8 mouse cellular contexts compared by ENCODE assay signal in genomic region chr1:93115471-93115870, GRCm38 (mm10). TPM values are rescaled to one million over a fixed set of nuclear protein-coding genes. Genes with fewer than 3 reads are reported as not detected.
DNase-seq lines count a peak whose midpoint lies in the region; ATAC-seq and TF ChIP-seq lines count a peak whose summit lies in the region.
"Had no signal": no experiment of that assay in that cellular context is flagged by ENCODE, and none has a peak within 500 bp of the region (broad histone marks: within the 10 kb centered on the region; RNA-seq: fewer than 3 reads in every experiment).

No protein-coding gene starts in this region.

- no peaks in the 10 kb centered on the region for H3K27me3 ChIP-seq in lung, embryonic 14.5 days (ENCODE audit: insufficient read depth, low read length)
- H3K27me3 ChIP-seq in forebrain, embryonic 12.5 days = no peaks in the 10 kb centered on the region
- 0 out of 2 replicates have a peak, but pooled peaks cover 4% of the 10 kb centered on the region for H3K27me3 ChIP-seq in limb, embryonic 13.5 days
- 0 out of 2 replicates have a peak, but pooled peaks cover 3% of the 10 kb centered on the region for H3K27me3 ChIP-seq in small intestine, adult 2 months (ENCODE audit: control insufficient read depth, insufficient read depth, low read length)

- H3K4me2 ChIP-seq in lung, embryonic 14.5 days = peak overlapping the region; percentile 57
- H3K4me2 ChIP-seq in forebrain, embryonic 12.5 days = peak overlapping the region; percentile 72
- peak overlapping the region; percentile 66 for H3K4me2 ChIP-seq in limb, embryonic 13.5 days (replicated peaks)

- no peak overlapping the region for H3K9ac ChIP-seq in lung, embryonic 14.5 days
- peak overlapping the region; percentile 55 for H3K9ac ChIP-seq in forebrain, embryonic 12.5 days
- H3K9ac ChIP-seq in limb, embryonic 13.5 days = peak overlapping the region; percentile 59

- TF ChIP-seq POLR2A in small intestine, adult 2 months (IDR thresholded peaks at IDR 0.05; ENCODE audit: low read depth, low read length) = no peak

- H3K4me3 ChIP-seq in lung, embryonic 14.5 days (ENCODE audit: low read depth, low read length) = peak overlapping the region; percentile 25
- H3K4me3 ChIP-seq in forebrain, embryonic 12.5 days (replicated peaks) = peak overlapping the region; percentile 45
- peak overlapping the region; percentile 38 for H3K4me3 ChIP-seq in limb, embryonic 13.5 days
- peak overlapping the region; percentile 31 for H3K4me3 ChIP-seq in small intestine, adult 2 months (ENCODE audit: low read depth, low read length)

- DNase-seq in lung, embryonic 14.5 days = no peak
- DNase-seq in lung, postnatal 36 days = no peak
- DNase-seq in right cerebral cortex, postnatal 4 days = no peak
- no peak for DNase-seq in adrenal gland, adult 18-20 months (ENCODE audit: low spot score in 2 of 2)

- WGBS in lung, embryonic 14.5 days = 21% methylated on average over 13 of the region's 13 CpGs
- 8% methylated on average over 13 of the region's 13 CpGs for WGBS in forebrain, embryonic 12.5 days
- WGBS in limb, embryonic 13.5 days = 16% methylated on average over 12 of the region's 13 CpGs
- 22% methylated on average over 13 of the region's 13 CpGs for WGBS in small intestine, adult 2 months

- TF ChIP-seq CTCF in lung, embryonic 14.5 days (IDR thresholded peaks at IDR 0.05; ENCODE audit: low read depth) = no peak
- TF ChIP-seq CTCF in small intestine, adult 2 months (IDR thresholded peaks at IDR 0.05; ENCODE audit: extremely low read depth, insufficient read length, insufficient replicate concordance, low read depth, low read length) = no peak

- H3K4me1 ChIP-seq in lung, embryonic 14.5 days (ENCODE audit: insufficient read depth) = no peaks in the 10 kb centered on the region
- H3K4me1 ChIP-seq in forebrain, embryonic 12.5 days = peaks cover 8% of the 10 kb centered on the region
- H3K4me1 ChIP-seq in limb, embryonic 13.5 days = peaks cover 10% of the 10 kb centered on the region
- H3K4me1 ChIP-seq in small intestine, adult 2 months (ENCODE audit: control insufficient read depth, insufficient read depth, insufficient read length, low read length) = no peaks in the 10 kb centered on the region; the same call in 1 of the 2 replicates

- no peaks in the 10 kb centered on the region for H3K9me3 ChIP-seq in lung, embryonic 14.5 days (ENCODE audit: low read depth, low read length)
- H3K9me3 ChIP-seq in forebrain, embryonic 12.5 days = no peaks in the 10 kb centered on the region
- no peaks in the 10 kb centered on the region for H3K9me3 ChIP-seq in limb, embryonic 13.5 days

- no peaks in the 10 kb centered on the region for H3K36me3 ChIP-seq in lung, embryonic 14.5 days (ENCODE audit: insufficient read depth)
- no peaks in the 10 kb centered on the region for H3K36me3 ChIP-seq in forebrain, embryonic 12.5 days (replicated peaks)
- no peaks in the 10 kb centered on the region for H3K36me3 ChIP-seq in limb, embryonic 13.5 days
- H3K36me3 ChIP-seq in small intestine, adult 2 months (ENCODE audit: control insufficient read depth, insufficient read depth, low read length) = no peaks in the 10 kb centered on the region

- peak; percentile 66 for ATAC-seq in lung, embryonic 14.5 days (ENCODE audit: insufficient read depth)
- ATAC-seq in forebrain, embryonic 12.5 days (ENCODE audit: low FRiP score) = peak; percentile 74
- peak; percentile 74 for ATAC-seq in limb, embryonic 13.5 days (ENCODE audit: low FRiP score, low read depth)

- no peak overlapping the region for H3K27ac ChIP-seq in lung, embryonic 14.5 days (ENCODE audit: low read depth)
- H3K27ac ChIP-seq in forebrain, embryonic 12.5 days = peak overlapping the region; percentile 80
- H3K27ac ChIP-seq in limb, embryonic 13.5 days = no peak overlapping the region
- no peak overlapping the region for H3K27ac ChIP-seq in small intestine, adult 2 months (ENCODE audit: insufficient read depth, low read depth, low read length)

RNA-seq across cellular contexts. Expression of gene Kif1a, which starts 13.7 kb away (rescaled TPM):
- 8.6 and 11.2 TPM in 2 replicates for polyA plus RNA-seq in lung, embryonic 14.5 days (2014; fragmentation: Nextera tagmentation; extraction: Ambion mirVana)
- 129 and 140 TPM in 2 replicates for polyA plus RNA-seq in forebrain, embryonic 12.5 days (2016; fragmentation: Nextera tagmentation; extraction: Ambion mirVana)
- polyA plus RNA-seq in limb, embryonic 13.5 days (2015; fragmentation: Nextera tagmentation; extraction: Ambion mirVana) = 18.3 and 19.2 TPM in 2 replicates
- 1.3 and 2.0 TPM in 2 replicates for polyA plus RNA-seq in small intestine, adult 2 months (2012; rRNA removed)
- total RNA-seq in adrenal gland, adult 18-20 months (2021) = 10 to 100 TPM; 37.9 to 38.1 TPM

RNA-seq across cellular contexts. Expression of gene Agxt, which starts 19.6 kb away (rescaled TPM):
- polyA plus RNA-seq in lung, embryonic 14.5 days (2014; fragmentation: Nextera tagmentation; extraction: Ambion mirVana) = 0.27 TPM in 1 of 2 replicates, not detected in the other
- not detected in 2 replicates for polyA plus RNA-seq in forebrain, embryonic 12.5 days (2016; fragmentation: Nextera tagmentation; extraction: Ambion mirVana)
- polyA plus RNA-seq in limb, embryonic 13.5 days (2015; fragmentation: Nextera tagmentation; extraction: Ambion mirVana) = not detected in 2 replicates
- polyA plus RNA-seq in small intestine, adult 2 months (2012; rRNA removed) = 0.14 and 0.58 TPM in 2 replicates
- total RNA-seq in adrenal gland, adult 18-20 months (2021) = not detected
- polyA plus RNA-seq: frontal cortex, adult 2 months had no signal

RNA-seq across cellular contexts. Expression of gene 2310007B03Rik, which starts 45.3 kb away (rescaled TPM):
- 9.5 TPM in 2 replicates for polyA plus RNA-seq in lung, embryonic 14.5 days (2014; fragmentation: Nextera tagmentation; extraction: Ambion mirVana)
- polyA plus RNA-seq in forebrain, embryonic 12.5 days (2016; fragmentation: Nextera tagmentation; extraction: Ambion mirVana) = 0.13 and 0.27 TPM in 2 replicates
- polyA plus RNA-seq in limb, embryonic 13.5 days (2015; fragmentation: Nextera tagmentation; extraction: Ambion mirVana) = 0.94 and 1.1 TPM in 2 replicates
- polyA plus RNA-seq in small intestine, adult 2 months (2012; rRNA removed) = 3.0 and 13.5 TPM in 2 replicates
- not detected for total RNA-seq in adrenal gland, adult 18-20 months (2021)
- polyA plus RNA-seq: frontal cortex, adult 2 months had no signal

RNA-seq across cellular contexts. Expression of gene Crocc2, which starts 53.1 kb away (rescaled TPM):
- 2.8 and 3.7 TPM in 2 replicates for polyA plus RNA-seq in lung, embryonic 14.5 days (2014; fragmentation: Nextera tagmentation; extraction: Ambion mirVana)
- 0.10 and 0.14 TPM in 2 replicates for polyA plus RNA-seq in forebrain, embryonic 12.5 days (2016; fragmentation: Nextera tagmentation; extraction: Ambion mirVana)
- polyA plus RNA-seq in limb, embryonic 13.5 days (2015; fragmentation: Nextera tagmentation; extraction: Ambion mirVana) = 0.31 and 0.32 TPM in 2 replicates
- 0.08 TPM in 1 of 2 replicates, not detected in the other for polyA plus RNA-seq in small intestine, adult 2 months (2012; rRNA removed)
- total RNA-seq in adrenal gland, adult 18-20 months (2021) = under 1 TPM in 1 of 2 experiments, not detected in 1; 0.03 TPM
